Mouse (Mus musculus): ENCODE results near the gene Bglap3. TPM values are rescaled to one million over a fixed set of nuclear protein-coding genes. Genes with fewer than 3 reads are reported as not detected.

Gene Bglap3
- not detected for polyA plus RNA-seq (2017; shearing (Covaris generic))

GRCm38 (mm10) chr3:88372643-88373042, at the start of gene Bglap3:
TSS of gene Bglap3 (minus strand) at chr3:88372743.

GRCm38 (mm10) chr3:88409741-88410644, 37.5 kb upstream of the Bglap3 start, which contains the start of gene Pmf1:
TSS of gene Pmf1 (minus strand) at chr3:88410331.

GRCm38 (mm10) chr3:88384364-88384763, 11.8 kb upstream of the Bglap3 start, which contains the start of gene Bglap:
TSS of gene Bglap (minus strand) at chr3:88384464.

GRCm38 (mm10) chr3:88378599-88378998, 6.1 kb upstream of the Bglap3 start, which contains the start of gene Bglap2:
TSS of gene Bglap2 (minus strand) at chr3:88378699.

GRCm38 (mm10) chr3:88364337-88364736, 8.2 kb downstream of the Bglap3 start, which contains the start of gene Paqr6:
TSS of gene Paqr6 (plus strand) at chr3:88364584.

GRCm38 (mm10) chr3:88336058-88337013, 36.2 kb downstream of the Bglap3 start, which contains the start of the genes Tmem79 and Smg5:
TSS of gene Tmem79 (minus strand) at chr3:88336148.
TSS of gene Smg5 (plus strand) at chr3:88336260.

GRCm38 (mm10) chr3:88324951-88325405, 47.6 kb downstream of the Bglap3 start, which contains the start of gene Glmp:
TSS of gene Glmp (plus strand) at chr3:88325023.

Other genes with a start within 250 kb of the Bglap3 start
- 25.6 TPM for gene Mef2d, start 230.4 kb downstream of the Bglap3 start, polyA plus RNA-seq (2017; shearing (Covaris generic))
- gene Rhbg, start 118.0 kb downstream of the Bglap3 start, polyA plus RNA-seq (2017; shearing (Covaris generic)): not detected
- gene Gm38392, start 85.5 kb downstream of the Bglap3 start, polyA plus RNA-seq (2017; shearing (Covaris generic)): not detected
- 9.0 TPM for gene Tsacc, start 75.7 kb downstream of the Bglap3 start, polyA plus RNA-seq (2017; shearing (Covaris generic))
- gene Cct3, start 75.6 kb downstream of the Bglap3 start, polyA plus RNA-seq (2017; shearing (Covaris generic)): 333 TPM
- 413 TPM for gene Glmp, start 47.7 kb downstream of the Bglap3 start, polyA plus RNA-seq (2017; shearing (Covaris generic))
- gene Tmem79, start 36.6 kb downstream of the Bglap3 start, polyA plus RNA-seq (2017; shearing (Covaris generic)): 0.89 TPM
- 49.2 TPM for gene Smg5, start 36.5 kb downstream of the Bglap3 start, polyA plus RNA-seq (2017; shearing (Covaris generic))
- not detected for gene Paqr6, start 8.2 kb downstream of the Bglap3 start, polyA plus RNA-seq (2017; shearing (Covaris generic))
- gene Bglap2, start 6.0 kb upstream of the Bglap3 start, polyA plus RNA-seq (2017; shearing (Covaris generic)): not detected
- gene Bglap, start 11.7 kb upstream of the Bglap3 start, polyA plus RNA-seq (2017; shearing (Covaris generic)): not detected
- gene Pmf1, start 37.6 kb upstream of the Bglap3 start, polyA plus RNA-seq (2017; shearing (Covaris generic)): 36.0 TPM
- 23.1 TPM for gene Slc25a44, start 52.4 kb upstream of the Bglap3 start, polyA plus RNA-seq (2017; shearing (Covaris generic))
- 44.9 TPM for gene Sema4a, start 88.4 kb upstream of the Bglap3 start, polyA plus RNA-seq (2017; shearing (Covaris generic))
- gene Lmna, start 137.2 kb upstream of the Bglap3 start, polyA plus RNA-seq (2017; shearing (Covaris generic)): 20.3 TPM
- 0.18 TPM for gene Mex3a, start 159.7 kb upstream of the Bglap3 start, polyA plus RNA-seq (2017; shearing (Covaris generic))
- not detected for gene Rab25, start 175.6 kb upstream of the Bglap3 start, polyA plus RNA-seq (2017; shearing (Covaris generic))
- gene Lamtor2, start 180.3 kb upstream of the Bglap3 start, polyA plus RNA-seq (2017; shearing (Covaris generic)): 205 TPM
- gene Ubqln4, start 181.0 kb upstream of the Bglap3 start, polyA plus RNA-seq (2017; shearing (Covaris generic)): 59.6 TPM
- 130 TPM for gene Ssr2, start 203.1 kb upstream of the Bglap3 start, polyA plus RNA-seq (2017; shearing (Covaris generic))
- gene Arhgef2, start 233.2 kb upstream of the Bglap3 start, polyA plus RNA-seq (2017; shearing (Covaris generic)): 119 TPM